Mouse (Mus musculus) erythroblast, embryonic 14.5 days (primary cell): ENCODE data around the gene Tbc1d16. TPM values are rescaled to one million over a fixed set of nuclear protein-coding genes. Genes with fewer than 3 reads are reported as not detected.
"Not testable (repeated sequence)": the region's sequence is repeated elsewhere in the genome, so short reads cannot be mapped to it uniquely, and the experiment has no call there.

Experiments
- H3K27me3 ChIP-seq: 2 replicates; pipeline ENCODE4 v1.6.1; 2012; ENCODE audit warnings: inconsistent platforms; ENCODE audit not compliant: control insufficient read depth
- H3K36me3 ChIP-seq: 2 replicates; pipeline ENCODE4 v1.6.1; 2012; ENCODE audit warnings: mild to moderate bottlenecking, inconsistent platforms; ENCODE audit not compliant: control insufficient read depth
- H3K4me1 ChIP-seq: 2 replicates; pipeline ENCODE4 v1.6.1; 2012; ENCODE audit warnings: inconsistent platforms; ENCODE audit not compliant: control insufficient read depth
- H3K4me3 ChIP-seq: replicated peaks from 2 replicates; pipeline ENCODE3; 2012; ENCODE audit warnings: moderate library complexity, mild to moderate bottlenecking, inconsistent platforms
- H3K9me3 ChIP-seq: 2 replicates; pipeline ENCODE4 v1.6.1; 2012; ENCODE audit warnings: low read length, inconsistent platforms, mixed read lengths; ENCODE audit not compliant: control insufficient read depth
- GATA1 ChIP-seq: IDR thresholded peaks from 2 replicates; pipeline ENCODE4 v1.6.1; 2012; ENCODE audit warnings: low read length, inconsistent platforms, mixed read lengths
- TAL1 ChIP-seq: IDR thresholded peaks from 3 replicates; pipeline ENCODE4 v1.6.1; 2012; ENCODE audit warnings: low read length, inconsistent platforms, mixed read lengths
- polyA plus RNA-seq: library from polyadenylated mRNA; stranded (reverse); fragments of >175 nt; gene quantifications from 2 replicates; pipeline ENCODE4 v1.2.3, GENCODE M21; 2012

The Tbc1d16 gene
- polyA plus RNA-seq, 1 experiment, result 0.01 TPM

- Histone ChIP-seq H3K36me3 (no peaks in the 10 kb centered on the region), H3K4me3 (no peak overlapping the region), H3K9me3 (no peaks in the 10 kb centered on the region), H3K4me1 (no peaks in the 10 kb centered on the region), H3K27me3 (no peaks in the 10 kb centered on the region)
- TF ChIP-seq TAL1, result no peak
- TF ChIP-seq GATA1, result no peak
Observed at GRCm38 (mm10) chr11:119106289-119106688, 122.0 kb downstream of the Tbc1d16 start.

- TF ChIP-seq TAL1 (no peak), GATA1 (no peak)
- Histone ChIP-seq H3K4me3 (no peak overlapping the region), H3K4me1 (no peaks in the 10 kb centered on the region), H3K9me3 (no peaks in the 10 kb centered on the region), H3K36me3 (no peaks in the 10 kb centered on the region), H3K27me3 (no peaks in the 10 kb centered on the region)
Observed at GRCm38 (mm10) chr11:119105748-119106147, 122.6 kb downstream of the Tbc1d16 start.

- H3K9me3 ChIP-seq, result no peaks in the 10 kb centered on the region
- H3K4me3 ChIP-seq, result no peak overlapping the region
- H3K27me3 ChIP-seq, result no peaks in the 10 kb centered on the region
- TF ChIP-seq TAL1 (no peak), GATA1 (no peak)
- H3K36me3 ChIP-seq, result no peaks in the 10 kb centered on the region
- no peaks in the 10 kb centered on the region for H3K4me1 ChIP-seq
Observed at GRCm38 (mm10) chr11:119105071-119105609, 123.2 kb downstream of the Tbc1d16 start.

- TF ChIP-seq GATA1 (no peak), TAL1 (no peak)
Observed at GRCm38 (mm10) chr11:119103991-119104390, 124.3 kb downstream of the Tbc1d16 start.

GRCm38 (mm10) chr11:119100355-119100754 is 127.9 kb downstream of the Tbc1d16 start:
- H3K4me3 ChIP-seq, H3K9me3 ChIP-seq, H3K36me3 ChIP-seq, H3K4me1 ChIP-seq: not testable (repeated sequence)
- peaks cover 15% of the 10 kb centered on the region for H3K27me3 ChIP-seq

More at GRCm38 (mm10) chr11:119103991-119104390, 124.3 kb downstream of the Tbc1d16 start:
- Histone ChIP-seq H3K4me3 (no peak overlapping the region), H3K36me3 (no peaks in the 10 kb centered on the region), H3K4me1 (no peaks in the 10 kb centered on the region), H3K9me3 (no peaks in the 10 kb centered on the region), H3K27me3 (no peaks in the 10 kb centered on the region)

GRCm38 (mm10) chr11:119098202-119098601 is 130.1 kb downstream of the Tbc1d16 start:
- no peaks in the 10 kb centered on the region for H3K9me3 ChIP-seq
- H3K4me1 ChIP-seq, result no peaks in the 10 kb centered on the region
- H3K4me3 ChIP-seq, result no peak overlapping the region
- no peaks in the 10 kb centered on the region for H3K36me3 ChIP-seq
- peaks cover 22% of the 10 kb centered on the region for H3K27me3 ChIP-seq
- TF ChIP-seq GATA1 (no peak), TAL1 (no peak)

- H3K9me3 ChIP-seq, result no peaks in the 10 kb centered on the region
- no peak overlapping the region for H3K4me3 ChIP-seq
- H3K36me3 ChIP-seq, result no peaks in the 10 kb centered on the region
- H3K4me1 ChIP-seq, result no peaks in the 10 kb centered on the region
- TF ChIP-seq TAL1 (no peak), GATA1 (no peak)
- peaks cover 45% of the 10 kb centered on the region for H3K27me3 ChIP-seq
Observed at GRCm38 (mm10) chr11:119095441-119095840, 132.9 kb downstream of the Tbc1d16 start.

GRCm38 (mm10) chr11:119093322-119093721 is 135.0 kb downstream of the Tbc1d16 start:
- H3K4me3 ChIP-seq, result no peak overlapping the region
- TF ChIP-seq TAL1 (no peak), GATA1 (no peak)
- H3K27me3 ChIP-seq, result peaks cover 67% of the 10 kb centered on the region
- H3K36me3 ChIP-seq, result no peaks in the 10 kb centered on the region
- no peaks in the 10 kb centered on the region for H3K9me3 ChIP-seq
- H3K4me1 ChIP-seq, result no peaks in the 10 kb centered on the region

Other genes starting within 250 kb of the Tbc1d16 start
- gene Enpp7, start 240.3 kb downstream of the Tbc1d16 start, polyA plus RNA-seq, result not detected in 2 replicates
- gene Cbx2, start 205.5 kb downstream of the Tbc1d16 start, polyA plus RNA-seq, result 0.09 and 0.10 TPM in 2 replicates
- gene Cbx8, start 187.5 kb downstream of the Tbc1d16 start, polyA plus RNA-seq, result 0.20 and 0.42 TPM in 2 replicates
- 0.35 and 0.59 TPM in 2 replicates for gene Cbx4, start 142.3 kb downstream of the Tbc1d16 start, polyA plus RNA-seq
- gene Ccdc40, start 73 bp upstream of the Tbc1d16 start, polyA plus RNA-seq, result 0.07 TPM in 1 of 2 replicates, not detected in the other
- gene Gaa, start 39.4 kb upstream of the Tbc1d16 start, polyA plus RNA-seq, result 1.2 and 1.5 TPM in 2 replicates
- gene Eif4a3, start 71.6 kb upstream of the Tbc1d16 start, polyA plus RNA-seq, result 17.2 and 20.2 TPM in 2 replicates
- gene Card14, start 79.3 kb upstream of the Tbc1d16 start, polyA plus RNA-seq, result 0.01 TPM in 1 of 2 replicates, not detected in the other
- 0.02 and 0.15 TPM in 2 replicates for gene Sgsh, start 127.0 kb upstream of the Tbc1d16 start, polyA plus RNA-seq
- not detected in 2 replicates for gene Slc26a11, start 127.1 kb upstream of the Tbc1d16 start, polyA plus RNA-seq
- gene Rnf213, start 164.6 kb upstream of the Tbc1d16 start, polyA plus RNA-seq, result 0.01 and 0.02 TPM in 2 replicates